Mouse (Mus musculus) cerebellum, adult 9-10 months (tissue): ENCODE data around the gene Emc3.

ENCODE experiments used
- DNase-seq: peaks from one replicate; pipeline ENCODE4 v3.0.0; 2022

Gene Emc3

GRCm38 (mm10) chr6:113530932-113531839, at the start of gene Emc3, which contains the start of gene Fancd2:
Gene Emc3, minus strand, starts transcription at chr6:113531652.
Gene Fancd2, plus strand, starts transcription at chr6:113531682.
- peak; percentile 90 for DNase-seq

- no peak for DNase-seq
These were observed 47.9 kb upstream of the Emc3 start for GRCm38 (mm10) chr6:113579306-113579705.

GRCm38 (mm10) chr6:113576044-113576443, 44.6 kb upstream of the Emc3 start:
- DNase-seq, result no peak

GRCm38 (mm10) chr6:113564557-113564956, 33.1 kb upstream of the Emc3 start:
- no peak for DNase-seq

- no peak for DNase-seq
These were observed 28.3 kb upstream of the Emc3 start for GRCm38 (mm10) chr6:113559736-113560135.

- no peak for DNase-seq
These were observed 12.5 kb upstream of the Emc3 start for GRCm38 (mm10) chr6:113543906-113544481.

GRCm38 (mm10) chr6:113541610-113542009, 10.2 kb upstream of the Emc3 start:
- no peak for DNase-seq

GRCm38 (mm10) chr6:113534886-113535285, 3.4 kb upstream of the Emc3 start:
- no peak for DNase-seq

GRCm38 (mm10) chr6:113531840-113532404, 470 bp upstream of the Emc3 start:
- no peak for DNase-seq

GRCm38 (mm10) chr6:113523420-113523819, 8.0 kb downstream of the Emc3 start:
- DNase-seq, result no peak

GRCm38 (mm10) chr6:113522310-113522709, 9.1 kb downstream of the Emc3 start:
- no peak for DNase-seq

- no peak for DNase-seq
These were observed 13.9 kb downstream of the Emc3 start for GRCm38 (mm10) chr6:113517434-113518080.

- no peak for DNase-seq
These were observed 16.9 kb downstream of the Emc3 start for GRCm38 (mm10) chr6:113514600-113514999.

- DNase-seq, result no peak
These were observed 17.5 kb downstream of the Emc3 start for GRCm38 (mm10) chr6:113513944-113514343.

GRCm38 (mm10) chr6:113508947-113509280, 22.5 kb downstream of the Emc3 start:
- peak; percentile 86 for DNase-seq

GRCm38 (mm10) chr6:113508272-113508946, 23.0 kb downstream of the Emc3 start:
- no peak for DNase-seq

GRCm38 (mm10) chr6:113507130-113507529, 24.3 kb downstream of the Emc3 start:
- DNase-seq, result no peak

- no peak for DNase-seq
These were observed 25.8 kb downstream of the Emc3 start for GRCm38 (mm10) chr6:113505689-113506088.

- DNase-seq, result no peak
These were observed 28.7 kb downstream of the Emc3 start for GRCm38 (mm10) chr6:113502801-113503200.

GRCm38 (mm10) chr6:113501388-113502084, 29.9 kb downstream of the Emc3 start, which contains the start of gene Prrt3:
Gene Prrt3, minus strand, starts transcription at chr6:113501931.
- peak; percentile 84 for DNase-seq

GRCm38 (mm10) chr6:113499346-113499745, 32.1 kb downstream of the Emc3 start:
- no peak for DNase-seq

GRCm38 (mm10) chr6:113495071-113495675, 36.3 kb downstream of the Emc3 start:
- peak; percentile 31 for DNase-seq
